Mouse (Mus musculus): ENCODE measurements around the gene Gtf3a. TPM values are rescaled to one million over a fixed set of nuclear protein-coding genes. Genes with fewer than 3 reads are reported as not detected.

The Gtf3a gene
- polyA plus RNA-seq, 1 experiment from 2014 or later: 145 TPM

- WGBS: 93% methylated on average over 12 of the region's 12 CpGs
- H3K36me3 ChIP-seq (replicated peaks): no peaks in the 10 kb centered on the region
Observed at GRCm38 (mm10) chr5:146998802-146999201, 50.3 kb downstream of the Gtf3a start.

GRCm38 (mm10) chr5:147001312-147001711, 52.9 kb downstream of the Gtf3a start:
- Histone ChIP-seq H3K4me3 (no peak overlapping the region), H3K27me3 (replicated peaks; ENCODE audit: low read depth, poor library complexity, severe bottlenecking) (no peaks in the 10 kb centered on the region), H3K36me3 (replicated peaks) (no peaks in the 10 kb centered on the region), H3K27ac (replicated peaks) (no peak overlapping the region), H3K4me1 (no peaks in the 10 kb centered on the region), H3K9me3 (peaks cover 13% of the 10 kb centered on the region; the same call in 1 of the 2 replicates)
- no peak for DNase-seq (ENCODE audit: low spot score)
- WGBS: 83% methylated on average over 4 of the region's 4 CpGs

More at GRCm38 (mm10) chr5:146998802-146999201, 50.3 kb downstream of the Gtf3a start:
- Histone ChIP-seq H3K9me3 (peaks cover 6% of the 10 kb centered on the region; the same call in 1 of the 2 replicates), H3K27ac (replicated peaks) (no peak overlapping the region), H3K4me3 (no peak overlapping the region), H3K4me1 (no peaks in the 10 kb centered on the region), H3K27me3 (replicated peaks; ENCODE audit: low read depth, poor library complexity, severe bottlenecking) (no peaks in the 10 kb centered on the region)
- no peak for DNase-seq (ENCODE audit: low spot score)

GRCm38 (mm10) chr5:147003303-147003702, 54.8 kb downstream of the Gtf3a start:
- Histone ChIP-seq H3K4me1 (no peaks in the 10 kb centered on the region), H3K9me3 (peaks cover 13% of the 10 kb centered on the region; the same call in 1 of the 2 replicates), H3K27me3 (replicated peaks; ENCODE audit: low read depth, poor library complexity, severe bottlenecking) (no peaks in the 10 kb centered on the region), H3K36me3 (replicated peaks) (no peaks in the 10 kb centered on the region), H3K4me3 (no peak overlapping the region), H3K27ac (replicated peaks) (no peak overlapping the region)
- 66% methylated on average over 1 of the region's 1 CpGs for WGBS
- no peak for DNase-seq (ENCODE audit: low spot score)

Other genes with a start within 250 kb of the Gtf3a start
- 14.7 and 15.4 TPM in 2 replicates for gene Usp12, start 153.7 kb upstream of the Gtf3a start, polyA plus RNA-seq (2016; fragmentation: Nextera tagmentation; extraction: Ambion mirVana)
- 546 and 551 TPM in 2 replicates for gene Rpl21, start 115.8 kb upstream of the Gtf3a start, polyA plus RNA-seq (2016; fragmentation: Nextera tagmentation; extraction: Ambion mirVana)
- gene Rasl11a, start 103.6 kb upstream of the Gtf3a start, polyA plus RNA-seq (2016; fragmentation: Nextera tagmentation; extraction: Ambion mirVana): 33.3 and 34.6 TPM in 2 replicates
- gene Mtif3, start 15.1 kb downstream of the Gtf3a start, polyA plus RNA-seq (2016; fragmentation: Nextera tagmentation; extraction: Ambion mirVana): 20.4 and 24.0 TPM in 2 replicates
- 10.4 and 11.6 TPM in 2 replicates for gene Lnx2, start 127.9 kb downstream of the Gtf3a start, polyA plus RNA-seq (2016; fragmentation: Nextera tagmentation; extraction: Ambion mirVana)
- gene Polr1d, start 128.4 kb downstream of the Gtf3a start, polyA plus RNA-seq (2016; fragmentation: Nextera tagmentation; extraction: Ambion mirVana): 135 and 141 TPM in 2 replicates
- gene Gsx1, start 240.0 kb downstream of the Gtf3a start, polyA plus RNA-seq (2016; fragmentation: Nextera tagmentation; extraction: Ambion mirVana): 0.80 and 2.0 TPM in 2 replicates

All from embryonic facial prominence, embryonic 10.5 days (tissue).